Mouse (Mus musculus): Measurements from ENCODE around the gene Gm5617. TPM values are rescaled to one million over a fixed set of nuclear protein-coding genes. Genes with fewer than 3 reads are reported as not detected.

Gene Gm5617
- polyA plus RNA-seq, 1 experiment from 2014 or later: 17.9 TPM

DNA sequence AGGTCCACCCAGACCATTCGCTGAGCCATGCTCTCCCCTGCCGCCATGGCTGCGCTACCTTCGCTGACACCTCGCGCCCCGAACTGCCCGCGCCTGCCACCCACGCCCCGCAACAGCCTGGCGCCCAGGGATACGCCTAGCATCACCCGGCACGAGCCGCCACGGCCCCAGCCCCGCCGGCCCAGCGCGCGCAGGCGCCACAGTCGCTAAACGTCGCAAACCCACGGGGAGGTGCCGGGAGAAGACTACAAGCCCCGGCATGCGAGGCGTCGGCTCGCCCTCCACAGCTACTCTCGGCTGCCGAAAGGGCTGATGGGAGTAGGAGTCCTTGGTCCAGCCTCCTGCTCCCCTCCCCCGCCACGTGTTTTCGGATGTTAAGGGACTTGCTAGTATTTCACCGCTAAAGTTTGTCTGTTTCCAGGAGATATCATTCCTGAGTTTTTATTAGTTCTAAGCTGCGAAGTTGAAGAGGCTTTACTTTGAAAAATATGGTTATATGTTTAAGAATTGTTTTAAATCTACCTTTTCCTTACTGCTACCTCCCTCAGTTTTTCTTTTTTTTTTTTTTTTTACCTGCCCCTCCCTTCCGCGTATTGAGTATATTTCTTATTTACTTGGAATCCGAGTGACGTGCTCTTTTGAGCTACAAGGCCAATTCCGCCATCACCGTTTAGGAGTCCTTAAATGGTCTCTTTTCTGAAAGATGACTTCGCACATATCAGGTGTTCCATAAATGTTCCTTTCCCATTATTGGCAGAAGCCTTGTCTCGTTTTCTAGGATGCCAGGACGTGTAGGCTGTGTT lies 14.6 kb upstream of the Gm5617 start, which contains the start of gene Rexo2:
TSS of gene Rexo2 (minus strand) at position 213 of the 803 bp plus-strand sequence.
- peak within 1 kb of the TSS; percentile 89 for H3K4me3 ChIP-seq (replicated peaks; ENCODE audit: low read length)
- H3K4me2 ChIP-seq (ENCODE audit: low read length): peak within 1 kb of the TSS; percentile 78
- under 1% methylated on average over 49 of the region's 49 CpGs for WGBS
- no peak within 1 kb of the TSS for H3K27ac ChIP-seq (ENCODE audit: low read length)
- peak within 1 kb of the TSS; percentile 82 for H3K9ac ChIP-seq (replicated peaks; ENCODE audit: low read depth, low read length)
- ATAC-seq: peak; percentile 100
- H3K4me1 ChIP-seq (replicated peaks; ENCODE audit: control insufficient read depth, insufficient read depth, low read length): peaks cover 10% of the 10 kb centered on the region
- no peaks in the 10 kb centered on the region for H3K9me3 ChIP-seq (ENCODE audit: control insufficient read depth, low read length)
- H3K27me3 ChIP-seq (replicated peaks; ENCODE audit: control insufficient read depth, insufficient read depth, low read length): peaks cover 2% of the 10 kb centered on the region; the same call in 1 of the 2 replicates
- H3K36me3 ChIP-seq (ENCODE audit: control insufficient read depth, insufficient read depth): peaks cover 2% of the 10 kb centered on the region; the same call in 1 of the 2 replicates

DNA sequence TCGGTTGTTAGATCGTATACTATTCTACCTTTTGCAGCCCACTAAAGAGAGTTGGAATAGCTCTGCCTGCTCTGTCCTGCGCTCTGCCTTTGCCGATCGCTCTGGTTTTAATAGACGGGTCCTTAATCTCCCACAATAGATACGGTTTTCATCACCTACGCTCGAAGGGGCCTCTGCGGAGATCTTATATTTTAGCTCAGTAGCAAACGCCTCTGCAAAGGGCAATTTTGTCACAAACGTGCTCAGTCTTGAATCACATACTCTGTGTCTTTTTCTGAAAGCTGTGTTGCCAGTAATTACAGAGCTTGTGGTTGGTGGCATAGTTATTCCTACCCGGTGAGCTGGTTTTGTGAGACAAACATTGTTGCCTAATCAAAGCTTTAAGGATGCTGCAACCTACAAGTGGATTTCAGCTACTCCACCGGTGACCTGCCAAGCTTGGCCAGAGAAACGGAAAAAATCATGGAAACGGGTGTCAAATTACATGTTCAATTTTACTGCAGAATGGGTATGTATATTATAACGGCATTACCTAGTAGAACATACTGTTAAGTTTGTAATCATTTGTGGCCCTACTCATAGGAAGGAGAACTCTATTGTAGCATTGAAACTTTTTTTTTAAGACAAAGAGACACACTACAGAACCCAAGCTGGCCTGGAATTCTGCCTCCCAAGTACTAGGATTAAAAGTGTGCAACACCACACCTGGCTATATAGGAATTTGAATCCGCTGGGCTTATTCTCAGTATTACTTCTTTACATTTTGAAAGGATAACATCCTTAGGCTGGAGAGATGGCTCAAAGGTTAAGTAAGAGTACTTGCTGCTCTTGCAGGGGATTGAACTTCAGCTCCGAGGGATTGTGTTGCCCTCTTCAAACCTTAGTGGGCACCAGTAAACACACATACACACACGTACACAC lies 13.8 kb upstream of the Gm5617 start:
- WGBS: 30% methylated on average over 20 of the region's 20 CpGs
- Histone ChIP-seq H3K4me1 (replicated peaks; ENCODE audit: control insufficient read depth, insufficient read depth, low read length) (peaks cover 10% of the 10 kb centered on the region), H3K36me3 (ENCODE audit: control insufficient read depth, insufficient read depth) (peaks cover 2% of the 10 kb centered on the region; the same call in 1 of the 2 replicates), H3K27me3 (replicated peaks; ENCODE audit: control insufficient read depth, insufficient read depth, low read length) (peaks cover 2% of the 10 kb centered on the region; the same call in 1 of the 2 replicates), H3K9ac (replicated peaks; ENCODE audit: low read depth, low read length) (peak overlapping the region; percentile 29), H3K4me2 (ENCODE audit: low read length) (peak overlapping the region; percentile 78), H3K4me3 (replicated peaks; ENCODE audit: low read length) (peak overlapping the region; percentile 89), H3K27ac (ENCODE audit: low read length) (no peak overlapping the region), H3K9me3 (ENCODE audit: control insufficient read depth, low read length) (no peaks in the 10 kb centered on the region)
- no peak for ATAC-seq

DNA sequence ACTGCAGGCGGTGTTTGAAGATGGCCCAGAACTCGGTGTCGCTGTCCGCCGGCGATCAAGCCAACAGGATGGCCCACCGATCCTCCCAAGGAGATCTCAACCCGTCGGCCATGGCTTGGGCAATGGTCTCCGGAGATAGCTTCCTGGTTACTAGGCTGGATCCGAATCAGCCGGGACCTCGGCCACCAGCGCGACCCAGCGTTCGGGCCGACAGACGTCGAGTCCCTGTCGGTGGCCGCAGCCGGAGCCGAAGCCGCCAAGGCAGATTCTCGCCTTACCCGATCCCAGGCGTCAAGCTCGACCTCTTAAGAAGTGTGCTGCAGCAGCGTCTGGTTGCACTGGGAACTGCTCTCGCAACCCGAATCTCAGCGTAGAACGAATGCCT lies 298 bp downstream of the Gm5617 start:
- peak overlapping the region; percentile 93 for H3K4me3 ChIP-seq (replicated peaks; ENCODE audit: low read length)
- ATAC-seq: peak; percentile 64
- 4% methylated on average over 34 of the region's 34 CpGs for WGBS
- peak overlapping the region; percentile 90 for H3K4me2 ChIP-seq (ENCODE audit: low read length)
- H3K36me3 ChIP-seq (ENCODE audit: control insufficient read depth, insufficient read depth): peaks cover 15% of the 10 kb centered on the region; the same call in 1 of the 2 replicates
- H3K4me1 ChIP-seq (replicated peaks; ENCODE audit: control insufficient read depth, insufficient read depth, low read length): peaks cover 14% of the 10 kb centered on the region
- H3K9ac ChIP-seq (replicated peaks; ENCODE audit: low read depth, low read length): peak overlapping the region; percentile 96
- H3K27ac ChIP-seq (ENCODE audit: low read length): peak overlapping the region; percentile 90
- H3K27me3 ChIP-seq (replicated peaks; ENCODE audit: control insufficient read depth, insufficient read depth, low read length): no peaks in the 10 kb centered on the region
- no peaks in the 10 kb centered on the region for H3K9me3 ChIP-seq (ENCODE audit: control insufficient read depth, low read length)

DNA sequence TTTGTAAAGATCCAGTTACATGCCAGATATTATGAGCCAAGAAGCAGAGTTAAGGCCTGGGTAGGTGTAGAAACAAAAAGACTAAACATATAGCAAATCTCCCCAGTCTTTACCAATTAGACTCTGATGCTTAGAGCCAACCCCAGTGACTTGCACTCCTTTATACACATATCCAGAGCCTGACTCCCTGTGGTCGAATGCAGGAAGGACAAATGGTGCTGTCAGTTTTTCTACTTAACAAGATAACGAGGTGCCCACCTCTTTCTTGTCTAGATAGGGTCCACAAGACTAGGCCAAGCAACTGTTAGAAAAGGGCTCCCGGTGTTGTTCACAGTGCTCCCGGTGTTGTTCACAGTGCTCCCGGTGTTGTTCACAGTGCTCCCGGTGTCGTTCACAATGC lies 6.0 kb downstream of the Gm5617 start:
- no peak for ATAC-seq
- Histone ChIP-seq H3K4me2 (ENCODE audit: low read length) (no peak overlapping the region), H3K4me3 (replicated peaks; ENCODE audit: low read length) (no peak overlapping the region), H3K4me1 (replicated peaks; ENCODE audit: control insufficient read depth, insufficient read depth, low read length) (peaks cover 8% of the 10 kb centered on the region), H3K36me3 (ENCODE audit: control insufficient read depth, insufficient read depth) (no peaks in the 10 kb centered on the region), H3K9ac (replicated peaks; ENCODE audit: low read depth, low read length) (no peak overlapping the region), H3K27ac (ENCODE audit: low read length) (no peak overlapping the region), H3K27me3 (replicated peaks; ENCODE audit: control insufficient read depth, insufficient read depth, low read length) (no peaks in the 10 kb centered on the region), H3K9me3 (ENCODE audit: control insufficient read depth, low read length) (no peaks in the 10 kb centered on the region)
- 78% methylated on average over 7 of the region's 7 CpGs for WGBS

DNA sequence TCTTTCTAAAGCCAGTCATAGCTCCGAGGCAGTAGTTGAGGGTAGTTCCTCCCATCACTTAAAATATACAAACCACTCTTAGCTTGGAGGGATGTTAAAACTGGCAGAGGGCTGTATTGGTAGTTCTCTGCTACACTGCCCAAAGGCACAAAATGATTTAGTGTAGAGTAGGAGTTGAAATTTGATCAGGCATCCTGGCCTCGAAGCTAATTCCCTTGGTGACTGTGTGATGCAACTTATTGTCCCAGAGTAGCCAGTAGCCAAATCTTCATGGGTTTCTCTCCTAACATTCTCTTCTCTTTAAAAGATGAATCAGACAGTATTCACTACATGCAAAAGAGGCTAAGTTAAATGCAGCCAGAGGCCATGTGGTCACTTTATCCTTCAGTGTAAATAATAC lies 7.8 kb downstream of the Gm5617 start:
- no peak overlapping the region for H3K4me3 ChIP-seq (replicated peaks; ENCODE audit: low read length)
- WGBS: 82% methylated on average over 2 of the region's 2 CpGs

DNA sequence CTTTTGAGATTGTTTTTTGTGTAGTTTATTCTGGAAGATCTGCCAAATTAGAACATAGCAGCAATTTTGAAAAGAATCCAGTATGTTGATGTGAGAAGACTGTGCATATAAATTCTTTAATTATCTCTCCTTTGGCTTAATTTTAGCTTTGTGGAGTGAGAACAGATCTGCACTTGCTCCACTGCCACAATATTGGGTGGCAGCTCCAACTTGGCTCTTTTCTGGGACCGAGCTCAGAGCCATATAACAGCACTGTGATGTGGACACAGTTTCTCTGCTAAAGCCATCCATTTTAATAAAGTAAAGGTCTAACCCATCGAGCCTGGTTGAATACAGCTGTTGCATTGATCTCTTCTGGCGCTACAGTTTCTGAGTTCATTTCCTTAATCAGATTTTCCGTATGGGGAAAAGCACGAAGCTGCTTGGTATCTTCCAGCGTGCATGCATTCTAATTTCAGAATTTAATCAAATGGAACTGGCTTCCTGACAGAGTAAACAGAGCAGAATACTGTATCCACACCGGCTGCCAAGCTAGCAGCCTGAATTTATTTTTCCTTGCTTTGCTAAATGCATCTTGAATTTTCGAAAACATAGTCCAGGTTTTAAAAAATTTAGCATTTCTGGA lies 9.6 kb downstream of the Gm5617 start:
- no peaks in the 10 kb centered on the region for H3K9me3 ChIP-seq (ENCODE audit: control insufficient read depth, low read length)
- no peaks in the 10 kb centered on the region for H3K36me3 ChIP-seq (ENCODE audit: control insufficient read depth, insufficient read depth)
- no peaks in the 10 kb centered on the region for H3K27me3 ChIP-seq (replicated peaks; ENCODE audit: control insufficient read depth, insufficient read depth, low read length)
- no peak overlapping the region for H3K4me3 ChIP-seq (replicated peaks; ENCODE audit: low read length)
- H3K4me1 ChIP-seq (replicated peaks; ENCODE audit: control insufficient read depth, insufficient read depth, low read length): 0 out of 2 replicates have a peak, but pooled peaks cover 7% of the 10 kb centered on the region
- H3K4me2 ChIP-seq (ENCODE audit: low read length): 0 out of 2 replicates have a peak overlapping the region, but pooled peaks have one; percentile 1
- peak; percentile 72 for ATAC-seq
- 54% methylated on average over 8 of the region's 8 CpGs for WGBS
- H3K9ac ChIP-seq (replicated peaks; ENCODE audit: low read depth, low read length): no peak overlapping the region
- peak overlapping the region; percentile 60 for H3K27ac ChIP-seq (ENCODE audit: low read length)

More for the DNA sequence above, 7.8 kb downstream of the Gm5617 start:
- Histone ChIP-seq H3K9ac (replicated peaks; ENCODE audit: low read depth, low read length) (no peak overlapping the region), H3K27me3 (replicated peaks; ENCODE audit: control insufficient read depth, insufficient read depth, low read length) (no peaks in the 10 kb centered on the region), H3K27ac (ENCODE audit: low read length) (no peak overlapping the region), H3K36me3 (ENCODE audit: control insufficient read depth, insufficient read depth) (no peaks in the 10 kb centered on the region), H3K9me3 (ENCODE audit: control insufficient read depth, low read length) (no peaks in the 10 kb centered on the region), H3K4me2 (ENCODE audit: low read length) (no peak overlapping the region), H3K4me1 (replicated peaks; ENCODE audit: control insufficient read depth, insufficient read depth, low read length) (0 out of 2 replicates have a peak, but pooled peaks cover 7% of the 10 kb centered on the region)
- ATAC-seq: no peak

DNA sequence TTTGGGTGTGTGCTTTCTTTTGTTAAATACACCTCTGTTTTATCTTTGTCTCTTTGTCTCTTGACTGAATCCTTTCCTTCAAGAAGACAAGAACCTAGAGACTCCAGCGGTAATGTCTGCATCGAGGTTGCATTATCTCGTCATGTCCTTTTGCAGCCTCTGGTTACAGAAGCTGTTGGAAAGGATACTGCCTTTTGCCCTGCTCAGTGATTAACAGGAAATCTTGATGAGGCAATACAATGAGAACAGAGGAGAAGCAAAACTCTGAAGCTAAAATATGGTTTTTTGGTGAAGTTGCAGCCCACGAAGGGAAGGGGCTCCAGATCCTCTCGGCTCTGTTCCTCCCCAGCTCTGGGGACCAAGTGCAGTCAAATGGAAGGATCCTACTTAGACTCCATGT lies 14.9 kb downstream of the Gm5617 start:
- WGBS: 81% methylated on average over 5 of the region's 5 CpGs

DNA sequence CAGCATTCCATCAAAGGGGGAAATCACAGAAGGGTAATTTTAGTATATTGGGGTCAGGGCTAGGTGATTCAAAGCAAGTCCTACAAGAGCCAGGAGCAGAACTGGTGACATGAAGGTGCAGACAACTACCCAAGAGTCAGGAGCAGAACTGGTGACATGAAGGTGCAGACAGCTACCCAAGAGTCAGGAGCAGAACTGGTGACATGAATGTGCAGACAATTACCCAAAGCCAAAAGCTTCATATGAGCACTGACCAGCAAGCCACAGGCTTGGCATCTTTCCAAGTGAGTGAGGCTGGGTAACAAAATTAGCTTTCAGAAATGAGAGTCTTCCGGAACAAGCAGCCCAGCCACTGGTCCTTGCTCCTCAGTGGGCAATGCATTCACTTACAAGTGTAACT lies 20.1 kb downstream of the Gm5617 start:
- WGBS: 53% methylated on average over 1 of the region's 1 CpGs
- no peak for ATAC-seq
- H3K27ac ChIP-seq (ENCODE audit: low read length): no peak overlapping the region
- H3K36me3 ChIP-seq (ENCODE audit: control insufficient read depth, insufficient read depth): no peaks in the 10 kb centered on the region
- H3K4me1 ChIP-seq (replicated peaks; ENCODE audit: control insufficient read depth, insufficient read depth, low read length): peaks cover 12% of the 10 kb centered on the region
- H3K4me3 ChIP-seq (replicated peaks; ENCODE audit: low read length): no peak overlapping the region
- H3K9ac ChIP-seq (replicated peaks; ENCODE audit: low read depth, low read length): no peak overlapping the region
- H3K27me3 ChIP-seq (replicated peaks; ENCODE audit: control insufficient read depth, insufficient read depth, low read length): no peaks in the 10 kb centered on the region
- H3K4me2 ChIP-seq (ENCODE audit: low read length): no peak overlapping the region
- no peaks in the 10 kb centered on the region for H3K9me3 ChIP-seq (ENCODE audit: control insufficient read depth, low read length)

More for the DNA sequence above, 14.9 kb downstream of the Gm5617 start:
- Histone ChIP-seq H3K4me2 (ENCODE audit: low read length) (no peak overlapping the region), H3K36me3 (ENCODE audit: control insufficient read depth, insufficient read depth) (no peaks in the 10 kb centered on the region), H3K27me3 (replicated peaks; ENCODE audit: control insufficient read depth, insufficient read depth, low read length) (no peaks in the 10 kb centered on the region), H3K27ac (ENCODE audit: low read length) (no peak overlapping the region), H3K9me3 (ENCODE audit: control insufficient read depth, low read length) (no peaks in the 10 kb centered on the region), H3K9ac (replicated peaks; ENCODE audit: low read depth, low read length) (no peak overlapping the region), H3K4me1 (replicated peaks; ENCODE audit: control insufficient read depth, insufficient read depth, low read length) (0 out of 2 replicates have a peak, but pooled peaks cover 3% of the 10 kb centered on the region), H3K4me3 (replicated peaks; ENCODE audit: low read length) (no peak overlapping the region)
- ATAC-seq: no peak

All from forebrain, embryonic 16.5 days (tissue).